Mouse (Mus musculus) kidney, adult 2 months (tissue): ENCODE results near the gene Chst3. TPM values are rescaled to one million over a fixed set of nuclear protein-coding genes. Genes with fewer than 3 reads are reported as not detected.

Experiments
- DNase-seq: peaks from one replicate; pipeline ENCODE4 v3.0.0; 2021
- H3K27ac ChIP-seq: fragments of 200-500 bp; 2 replicates; pipeline ENCODE4 v1.5.1; 2012; ENCODE audit warnings: low read depth, low read length, control low read depth, inconsistent platforms; ENCODE audit not compliant: insufficient read depth
- H3K27me3 ChIP-seq: fragments of 200-500 bp; replicated peaks from 2 replicates; pipeline ENCODE4 v1.6.1; 2012; ENCODE audit warnings: mild to moderate bottlenecking, moderate library complexity, low read length, inconsistent platforms; ENCODE audit not compliant: control insufficient read depth, insufficient read depth
- H3K36me3 ChIP-seq: fragments of 200-500 bp; 2 replicates; pipeline ENCODE4 v1.6.1; 2012; ENCODE audit warnings: mild to moderate bottlenecking, moderate library complexity, low read length, inconsistent platforms; ENCODE audit not compliant: control insufficient read depth, insufficient read depth
- H3K4me1 ChIP-seq: fragments of 200-500 bp; 2 replicates; pipeline ENCODE4 v1.6.1; 2011; ENCODE audit warnings: low read length; ENCODE audit not compliant: control insufficient read depth, insufficient read depth
- H3K4me3 ChIP-seq: fragments of 200-500 bp; 2 replicates; pipeline ENCODE4 v1.5.1; 2011; ENCODE audit warnings: mild to moderate bottlenecking, low read depth, low read length, control low read depth; ENCODE audit not compliant: insufficient read depth
- CTCF ChIP-seq: fragments of 200-500 bp; conservative IDR thresholded peaks from 2 replicates; pipeline ENCODE4 v1.5.1; 2011; ENCODE audit warnings: low read depth, mild to moderate bottlenecking, control low read depth, low read length, moderate library complexity, mixed read lengths; ENCODE audit not compliant: insufficient read depth, insufficient read length
- POLR2A ChIP-seq: fragments of 200-500 bp; IDR thresholded peaks from one replicate; pipeline ENCODE4 v1.6.1; 2011; ENCODE audit warnings: low read depth, low read length, control low read depth
- WGBS: fragments of 180-500 bp; shearing (Covaris S2); methylation state at CpG from one replicate; pipeline ENCODE4 v1.1.7; 2018; 5-methylcytosine and 5-hydroxymethylcytosine counted together
- polyA plus RNA-seq: library from polyadenylated mRNA; depleted of rRNA; stranded (reverse); fragments of >200 nt; gene quantifications from 2 replicates; pipeline ENCODE4 v1.2.3, GENCODE M21; 2012

Gene Chst3
- polyA plus RNA-seq, 1 experiment = 4.3 TPM

DNA sequence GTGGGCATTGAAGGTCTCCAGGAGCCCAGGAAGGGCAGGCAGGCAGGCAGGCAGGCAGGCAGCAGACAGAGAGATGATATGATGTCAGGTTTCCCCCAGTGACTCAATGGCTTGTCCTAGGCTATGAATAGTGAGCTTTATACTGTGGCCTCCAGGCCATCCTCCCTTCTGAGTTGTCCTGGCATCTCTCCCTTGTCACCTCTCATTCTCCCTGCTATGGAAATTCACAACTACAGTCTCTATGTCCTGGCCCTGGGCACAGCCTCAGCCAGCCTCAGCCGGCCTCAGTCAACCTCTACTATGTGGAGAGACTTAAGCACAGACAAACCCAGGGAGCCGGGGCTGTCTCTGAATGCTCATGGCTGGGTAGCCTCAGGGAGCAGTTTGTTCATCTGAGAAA lies 8.6 kb downstream of the Chst3 start:
- Histone ChIP-seq H3K4me3 (no peak overlapping the region), H3K4me1 (peaks cover 11% of the 10 kb centered on the region; the same call in 1 of the 2 replicates), H3K27ac (no peak overlapping the region), H3K27me3 (no peaks in the 10 kb centered on the region), H3K36me3 (no peaks in the 10 kb centered on the region)
- WGBS = 90% methylated on average over 2 of the region's 2 CpGs
- DNase-seq = no peak
- no peak for TF ChIP-seq CTCF
- TF ChIP-seq POLR2A = no peak

DNA sequence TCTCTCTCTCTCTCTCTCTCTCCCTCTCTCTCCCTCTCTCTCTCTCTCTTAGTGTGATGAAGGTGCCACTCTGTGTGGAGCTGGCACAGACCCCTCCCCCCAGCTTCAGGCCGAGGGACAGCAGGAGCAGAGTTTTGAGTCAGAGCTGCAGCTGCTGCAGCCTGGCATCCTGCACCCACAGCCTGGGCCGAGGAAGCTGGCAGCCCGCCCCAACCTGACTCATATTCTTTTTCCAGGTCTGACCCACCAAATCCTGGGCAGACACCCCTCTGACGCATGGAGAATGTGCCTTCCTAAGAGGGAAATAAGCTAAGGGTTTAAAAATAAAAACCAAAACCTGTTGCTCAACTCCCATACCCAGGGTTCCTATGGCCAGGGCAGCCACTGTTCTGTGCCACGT lies 9.8 kb downstream of the Chst3 start:
- no peak overlapping the region for H3K4me3 ChIP-seq
- H3K27ac ChIP-seq = no peak overlapping the region
- 46% methylated on average over 5 of the region's 5 CpGs for WGBS
- DNase-seq = no peak
- no peak for TF ChIP-seq POLR2A
- no peak for TF ChIP-seq CTCF
- H3K36me3 ChIP-seq = no peaks in the 10 kb centered on the region
- H3K27me3 ChIP-seq = no peaks in the 10 kb centered on the region
- H3K4me1 ChIP-seq = peaks cover 4% of the 10 kb centered on the region; the same call in 1 of the 2 replicates

DNA sequence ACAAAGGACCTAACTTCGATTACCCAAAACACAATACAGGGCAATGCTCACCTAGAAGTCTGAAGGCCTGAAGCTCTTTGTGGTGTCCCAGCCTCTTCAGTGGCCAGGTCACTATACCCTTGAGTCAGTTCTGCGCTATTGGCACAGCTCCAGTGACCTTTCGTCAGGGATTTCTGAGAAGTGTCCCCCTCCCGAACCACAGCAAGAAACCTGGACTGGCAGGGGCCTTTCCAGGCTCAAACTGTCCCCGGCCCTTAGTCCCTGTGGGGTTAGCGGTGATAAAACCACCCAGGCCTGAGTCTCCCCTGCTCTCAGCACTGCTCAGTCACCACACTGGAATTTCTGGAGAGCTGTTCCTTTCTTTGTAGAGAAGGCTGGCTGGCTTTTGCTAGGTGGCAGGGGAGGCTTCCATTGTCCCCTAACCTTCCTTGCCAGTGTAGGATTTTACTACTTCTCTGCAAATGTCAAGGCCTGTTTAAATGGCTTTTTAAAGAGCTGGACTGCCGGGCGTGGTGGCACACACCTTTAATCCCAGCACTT lies 11.8 kb downstream of the Chst3 start:
- TF ChIP-seq CTCF (no peak), POLR2A (no peak)
- peak; percentile 69 for DNase-seq
- Histone ChIP-seq H3K27me3 (no peaks in the 10 kb centered on the region), H3K4me3 (no peak overlapping the region), H3K27ac (no peak overlapping the region), H3K36me3 (no peaks in the 10 kb centered on the region), H3K4me1 (no peaks in the 10 kb centered on the region)
- 67% methylated on average over 8 of the region's 8 CpGs for WGBS

DNA sequence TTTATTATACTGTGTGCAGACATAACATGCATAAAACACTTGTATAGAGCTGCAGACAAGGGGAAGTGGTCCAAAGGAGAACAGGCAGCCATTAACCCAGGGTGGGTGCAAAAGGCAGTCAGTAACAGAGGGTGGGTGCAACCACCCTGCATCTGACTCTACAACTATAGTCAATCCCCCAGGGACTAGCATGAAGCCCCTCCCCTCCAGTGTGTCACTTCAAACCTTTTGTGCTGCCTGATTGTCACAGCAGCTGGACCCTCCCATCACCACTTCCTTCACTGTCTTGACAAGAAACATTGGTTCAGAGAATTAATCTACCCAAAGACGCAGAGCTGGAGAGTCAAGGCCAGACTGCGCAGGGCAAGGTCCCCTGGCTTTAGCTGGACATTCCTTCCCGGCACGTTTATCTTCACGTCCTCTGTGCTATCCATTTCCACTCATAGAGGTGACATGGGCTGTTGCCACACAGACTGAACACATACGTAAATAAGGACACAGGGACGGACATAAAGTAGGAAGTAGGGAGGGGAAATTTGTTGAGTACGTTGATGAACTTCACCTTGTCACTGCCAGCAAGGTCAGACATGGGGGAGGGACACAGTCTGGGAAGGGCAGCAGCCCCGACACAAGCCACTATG lies 13.3 kb downstream of the Chst3 start:
- no peaks in the 10 kb centered on the region for H3K27me3 ChIP-seq
- WGBS = 52% methylated on average over 9 of the region's 9 CpGs
- TF ChIP-seq POLR2A (no peak), CTCF (no peak)

DNA sequence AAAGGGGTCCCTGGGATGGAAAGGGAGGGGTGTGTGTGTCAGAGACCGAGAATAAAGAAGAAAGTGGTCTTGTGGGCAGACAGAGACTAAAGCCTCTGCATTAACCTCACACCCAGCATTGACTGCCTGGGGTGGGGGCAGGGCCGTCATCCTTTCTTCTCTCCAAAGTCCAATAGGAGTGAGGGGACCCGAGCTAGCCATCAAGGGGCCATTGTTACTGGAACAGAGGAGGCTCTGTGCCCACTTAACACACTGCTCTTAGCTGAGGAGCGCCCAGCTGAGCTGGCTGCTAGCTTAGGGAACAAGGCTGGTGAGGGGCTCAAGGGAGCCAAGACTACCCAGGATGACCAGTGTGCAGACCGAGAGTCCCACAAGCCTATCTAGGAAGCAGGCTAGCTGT lies 16.3 kb downstream of the Chst3 start:
- Histone ChIP-seq H3K4me1 (no peaks in the 10 kb centered on the region), H3K36me3 (no peaks in the 10 kb centered on the region), H3K27ac (no peak overlapping the region), H3K27me3 (no peaks in the 10 kb centered on the region), H3K4me3 (no peak overlapping the region)
- DNase-seq = no peak
- TF ChIP-seq CTCF (no peak), POLR2A (no peak)
- WGBS = 70% methylated on average over 5 of the region's 5 CpGs

More for the DNA sequence above, 13.3 kb downstream of the Chst3 start:
- H3K4me3 ChIP-seq = no peak overlapping the region
- no peaks in the 10 kb centered on the region for H3K4me1 ChIP-seq
- no peak for DNase-seq
- no peaks in the 10 kb centered on the region for H3K36me3 ChIP-seq
- H3K27ac ChIP-seq = no peak overlapping the region

DNA sequence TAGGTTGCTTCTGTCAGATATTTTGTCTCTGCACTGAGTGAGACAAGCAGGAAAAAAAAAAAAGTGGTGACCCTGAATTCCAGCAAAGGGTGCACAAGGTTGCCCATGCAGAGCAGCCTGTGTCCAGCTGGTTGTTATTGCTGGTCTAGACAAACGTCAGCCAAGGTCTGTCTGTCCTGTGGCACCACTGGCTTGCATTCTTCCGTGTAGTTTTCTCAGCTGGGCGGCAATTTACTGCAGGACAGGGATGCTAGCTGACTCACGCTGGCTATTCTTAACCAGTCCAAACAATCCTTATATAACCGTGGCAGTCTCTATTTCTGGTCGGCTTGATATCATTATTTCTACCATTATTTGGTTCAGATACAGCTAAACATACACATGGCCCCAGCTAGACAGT lies 18.1 kb downstream of the Chst3 start:
- no peak for DNase-seq
- WGBS = 49% methylated on average over 6 of the region's 6 CpGs
- no peak for TF ChIP-seq POLR2A
- TF ChIP-seq CTCF = no peak
- no peaks in the 10 kb centered on the region for H3K36me3 ChIP-seq
- no peak overlapping the region for H3K4me3 ChIP-seq
- no peaks in the 10 kb centered on the region for H3K27me3 ChIP-seq
- no peak overlapping the region for H3K27ac ChIP-seq
- H3K4me1 ChIP-seq = no peaks in the 10 kb centered on the region

DNA sequence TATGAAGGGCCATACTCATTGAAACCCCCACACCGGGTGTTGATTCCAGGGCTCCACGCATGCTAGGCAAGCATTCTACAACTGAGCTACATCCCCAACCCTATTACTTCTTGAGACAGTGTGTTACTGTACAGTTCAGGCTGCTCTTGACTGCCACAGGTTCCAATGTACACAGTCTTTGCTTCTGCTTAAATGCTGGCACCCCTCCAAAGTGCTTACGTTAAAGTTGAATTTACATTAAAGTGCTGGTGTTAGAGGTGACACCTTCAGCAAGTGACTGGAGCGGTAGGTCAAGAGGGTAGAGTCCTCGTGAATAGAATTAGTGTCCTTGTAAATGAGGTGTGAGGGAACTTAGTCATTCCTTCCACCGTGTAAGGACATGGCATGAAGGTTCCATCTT lies 19.7 kb downstream of the Chst3 start:
- H3K4me1 ChIP-seq = no peaks in the 10 kb centered on the region
- no peak for TF ChIP-seq POLR2A
- TF ChIP-seq CTCF = no peak
- H3K4me3 ChIP-seq = no peak overlapping the region
- H3K27ac ChIP-seq = no peak overlapping the region
- DNase-seq = no peak
- 83% methylated on average over 6 of the region's 6 CpGs for WGBS
- H3K36me3 ChIP-seq = no peaks in the 10 kb centered on the region
- no peaks in the 10 kb centered on the region for H3K27me3 ChIP-seq
